Mouse (Mus musculus): Measurements from ENCODE around the gene Mucl1. TPM values are rescaled to one million over a fixed set of nuclear protein-coding genes. Genes with fewer than 3 reads are reported as not detected.
A peak's percentile ranks its signal among the peaks of the same experiment; 100 is the strongest.
"Not testable (repeated sequence)": the region's sequence is repeated elsewhere in the genome, so short reads cannot be mapped to it uniquely, and the experiment has no call there.

The Mucl1 gene
- not detected in 2 replicates for polyA plus RNA-seq (2014; fragmentation: Nextera tagmentation; extraction: Ambion mirVana)

DNA sequence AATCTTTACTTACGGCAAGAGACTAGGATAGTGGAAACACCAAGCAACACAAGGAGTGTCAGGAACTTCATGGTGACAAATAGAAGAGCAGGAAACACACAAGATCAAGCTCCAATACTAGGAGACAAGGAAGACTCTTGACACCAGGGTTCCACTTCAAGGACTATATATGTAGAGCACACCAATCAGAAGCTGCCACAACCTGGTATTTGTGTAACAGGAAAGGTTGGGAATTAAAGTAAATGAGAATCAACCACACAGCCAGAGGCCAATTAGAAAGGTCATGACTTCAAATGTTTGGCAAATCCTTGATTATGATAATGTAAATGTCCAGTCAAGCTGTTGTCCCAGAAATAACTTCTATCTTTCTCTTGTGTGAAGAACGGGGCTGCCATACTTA is at the start of gene Mucl1:
Gene Mucl1 (minus strand): TSS at position 101 of the 400 bp plus-strand sequence.
- Histone ChIP-seq H3K9me3 (ENCODE audit: control insufficient read depth, low read length) (no peaks in the 10 kb centered on the region), H3K4me2 (replicated peaks) (no peak within 1 kb of the TSS), H3K27ac (no peak within 1 kb of the TSS), H3K4me1 (replicated peaks; ENCODE audit: control insufficient read depth, insufficient read depth, low read length) (no peaks in the 10 kb centered on the region), H3K27me3 (ENCODE audit: control insufficient read depth, insufficient read depth, low read length) (no peaks in the 10 kb centered on the region), H3K9ac (no peak within 1 kb of the TSS), H3K36me3 (replicated peaks; ENCODE audit: control insufficient read depth, insufficient read depth) (no peaks in the 10 kb centered on the region), H3K4me3 (replicated peaks; ENCODE audit: low read length) (no peak within 1 kb of the TSS)
- no peak for DNase-seq (ENCODE audit: low spot score)
- ATAC-seq (ENCODE audit: low FRiP score), result no peak
- 91% methylated on average over 2 of the region's 2 CpGs for WGBS

DNA sequence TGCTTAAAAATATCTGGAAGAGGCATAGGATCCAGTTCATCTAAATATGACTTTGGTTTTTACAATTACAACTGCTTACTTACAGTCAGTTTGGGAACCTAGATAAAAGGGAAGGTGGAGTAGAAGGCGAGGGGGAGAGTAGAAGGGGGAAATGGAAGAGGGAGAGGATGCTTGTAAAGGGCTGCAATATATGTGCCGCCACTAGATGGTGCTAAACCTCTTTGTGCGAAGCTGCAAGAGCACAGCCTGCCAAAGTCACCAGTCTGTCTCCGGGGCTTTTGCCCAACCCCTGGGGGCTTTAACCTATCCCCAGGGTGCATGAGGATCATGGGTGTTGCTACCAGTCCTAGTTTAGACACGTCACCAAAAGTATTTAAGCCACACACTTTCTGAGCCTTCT is 11.6 kb upstream of the Mucl1 start:
- H3K27ac ChIP-seq; H3K9me3 ChIP-seq (ENCODE audit: control insufficient read depth, low read length); H3K9ac ChIP-seq; H3K4me3 ChIP-seq (replicated peaks; ENCODE audit: low read length); H3K36me3 ChIP-seq (replicated peaks; ENCODE audit: control insufficient read depth, insufficient read depth); H3K27me3 ChIP-seq (ENCODE audit: control insufficient read depth, insufficient read depth, low read length); H3K4me2 ChIP-seq (replicated peaks); ATAC-seq (ENCODE audit: low FRiP score); H3K4me1 ChIP-seq (replicated peaks; ENCODE audit: control insufficient read depth, insufficient read depth, low read length): not testable (repeated sequence)
- DNase-seq (ENCODE audit: low spot score), result peak; percentile 74
- WGBS, result 4% methylated on average over 5 of the region's 5 CpGs

DNA sequence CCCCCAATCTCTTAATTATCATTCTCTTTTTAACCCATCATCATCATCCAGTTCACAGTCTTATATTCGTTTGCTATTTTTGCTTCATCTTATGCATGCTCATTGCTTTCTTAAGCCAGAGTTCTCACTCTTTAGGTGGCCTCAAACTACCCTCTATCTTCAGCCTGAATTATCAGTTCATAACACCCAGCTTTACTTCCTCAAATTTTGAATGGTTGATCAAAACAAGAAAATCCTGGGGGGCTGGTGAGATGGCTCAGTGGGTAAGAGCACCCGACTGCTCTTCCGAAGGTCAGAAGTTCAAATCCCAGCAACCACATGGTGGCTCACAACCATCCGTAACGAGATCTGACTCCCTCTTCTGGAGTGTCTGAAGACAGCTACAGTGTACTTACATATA is 38.4 kb downstream of the Mucl1 start:
- not testable (repeated sequence) for H3K4me2 ChIP-seq (replicated peaks); H3K9me3 ChIP-seq (ENCODE audit: control insufficient read depth, low read length); H3K36me3 ChIP-seq (replicated peaks; ENCODE audit: control insufficient read depth, insufficient read depth); H3K4me3 ChIP-seq (replicated peaks; ENCODE audit: low read length); ATAC-seq (ENCODE audit: low FRiP score); H3K9ac ChIP-seq; H3K27ac ChIP-seq; H3K27me3 ChIP-seq (ENCODE audit: control insufficient read depth, insufficient read depth, low read length); H3K4me1 ChIP-seq (replicated peaks; ENCODE audit: control insufficient read depth, insufficient read depth, low read length); DNase-seq (ENCODE audit: low spot score)
- WGBS, result 86% methylated on average over 3 of the region's 5 CpGs

Other genes with a start within 250 kb of the Mucl1 start
- gene Ppp1r1a, start 217.5 kb downstream of the Mucl1 start, polyA plus RNA-seq (2014; fragmentation: Nextera tagmentation; extraction: Ambion mirVana), result 124 and 125 TPM in 2 replicates
- not detected in 2 replicates for gene Glycam1, start 190.4 kb downstream of the Mucl1 start, polyA plus RNA-seq (2014; fragmentation: Nextera tagmentation; extraction: Ambion mirVana)
- gene Mucl2, start 143.8 kb upstream of the Mucl1 start, polyA plus RNA-seq (2014; fragmentation: Nextera tagmentation; extraction: Ambion mirVana), result not detected in 2 replicates